In genomic region chr11:117415466-117415865, GRCm38 (mm10) we compare ENCODE assay signal across 9 mouse cellular contexts.
DNase-seq lines count a peak whose midpoint lies in the region; ATAC-seq lines count a peak whose summit lies in the region.
"Had no signal": no experiment of that assay in that cellular context is flagged by ENCODE, and none has a peak within 500 bp of the region (broad histone marks: within the 10 kb centered on the region; RNA-seq: fewer than 3 reads in every experiment).

No protein-coding gene starts in this region.

- H3K4me2 ChIP-seq in kidney, embryonic 14.5 days (replicated peaks; ENCODE audit: low read depth, low read length) = peak overlapping the region; percentile 44; the same call in 1 of the 2 replicates
- peak overlapping the region; percentile 52 for H3K4me2 ChIP-seq in hindbrain, embryonic 12.5 days (replicated peaks)
- H3K4me2 ChIP-seq in midbrain, embryonic 13.5 days (replicated peaks) = peak overlapping the region; percentile 52

- WGBS in kidney, embryonic 14.5 days = 1% methylated on average over 14 of the region's 14 CpGs
- whole genome bisulfite sequencing in embryonic facial prominence, embryonic 10.5 days = 2% methylated on average over 14 of the region's 14 CpGs
- 3% methylated on average over 14 of the region's 14 CpGs for WGBS in hindbrain, embryonic 12.5 days
- 1% methylated on average over 14 of the region's 14 CpGs for WGBS in midbrain, embryonic 13.5 days

- no peak overlapping the region for H3K27ac ChIP-seq in kidney, embryonic 14.5 days (ENCODE audit: low read depth, low read length)
- H3K27ac ChIP-seq in embryonic facial prominence, embryonic 10.5 days (replicated peaks) = no peak overlapping the region
- 0 out of 2 replicates have a peak overlapping the region, but pooled peaks have one; percentile 49 for H3K27ac ChIP-seq in hindbrain, embryonic 12.5 days
- peak overlapping the region; percentile 70 for H3K27ac ChIP-seq in midbrain, embryonic 13.5 days

- no peak overlapping the region for H3K4me3 ChIP-seq in kidney, embryonic 14.5 days (ENCODE audit: low read length)
- H3K4me3 ChIP-seq in embryonic facial prominence, embryonic 10.5 days = peak overlapping the region; percentile 53
- no peak overlapping the region; the same call in 1 of the 2 replicates for H3K4me3 ChIP-seq in hindbrain, embryonic 12.5 days
- H3K4me3 ChIP-seq in midbrain, embryonic 13.5 days (replicated peaks) = peak overlapping the region; percentile 26

- ATAC-seq in kidney, embryonic 14.5 days (ENCODE audit: low FRiP score, low TSS enrichment) = no peak
- no peak for ATAC-seq in hindbrain, embryonic 12.5 days (ENCODE audit: low FRiP score)
- peak; percentile 46; the same call in 1 of the 2 replicates for ATAC-seq in midbrain, embryonic 13.5 days

- no peak overlapping the region for H3K9ac ChIP-seq in kidney, embryonic 14.5 days (ENCODE audit: low read depth, low read length)
- no peak overlapping the region for H3K9ac ChIP-seq in hindbrain, embryonic 12.5 days
- H3K9ac ChIP-seq in midbrain, embryonic 13.5 days (replicated peaks) = 0 out of 2 replicates have a peak overlapping the region, but pooled peaks have one; percentile 2

- H3K9me3 ChIP-seq in kidney, embryonic 14.5 days (ENCODE audit: control insufficient read depth, low read length) = peaks cover 5% of the 10 kb centered on the region; the same call in 1 of the 2 replicates
- H3K9me3 ChIP-seq in embryonic facial prominence, embryonic 10.5 days = 0 out of 2 replicates have a peak, but pooled peaks cover 2% of the 10 kb centered on the region
- no peaks in the 10 kb centered on the region for H3K9me3 ChIP-seq in hindbrain, embryonic 12.5 days (replicated peaks)
- no peaks in the 10 kb centered on the region; the same call in 1 of the 2 replicates for H3K9me3 ChIP-seq in midbrain, embryonic 13.5 days

- no peak for DNase-seq in kidney, postnatal 36 days
- no peak for DNase-seq in embryonic facial prominence, embryonic 10.5 days (ENCODE audit: low spot score)
- DNase-seq in gastrocnemius, postnatal 14 days = no peak
- no peak for DNase-seq in ovary, postnatal 36 days (ENCODE audit: low spot score)
- DNase-seq in lung, postnatal 14 days = no peak
- DNase-seq: right cerebral cortex, postnatal 25 days had no signal

- H3K27me3 ChIP-seq in kidney, embryonic 14.5 days (ENCODE audit: control insufficient read depth, insufficient read depth, low read length) = peaks cover 38% of the 10 kb centered on the region
- H3K27me3 ChIP-seq in embryonic facial prominence, embryonic 10.5 days (replicated peaks; ENCODE audit: low read depth, poor library complexity, severe bottlenecking) = peaks cover 59% of the 10 kb centered on the region
- H3K27me3 ChIP-seq in hindbrain, embryonic 12.5 days = peaks cover 33% of the 10 kb centered on the region
- peaks cover 16% of the 10 kb centered on the region for H3K27me3 ChIP-seq in midbrain, embryonic 13.5 days

- no peaks in the 10 kb centered on the region for H3K36me3 ChIP-seq in kidney, embryonic 14.5 days (ENCODE audit: control insufficient read depth, insufficient read depth, low read length)
- no peaks in the 10 kb centered on the region for H3K36me3 ChIP-seq in embryonic facial prominence, embryonic 10.5 days (replicated peaks)
- no peaks in the 10 kb centered on the region for H3K36me3 ChIP-seq in hindbrain, embryonic 12.5 days
- H3K36me3 ChIP-seq in midbrain, embryonic 13.5 days = no peaks in the 10 kb centered on the region

- H3K4me1 ChIP-seq in kidney, embryonic 14.5 days (ENCODE audit: control insufficient read depth, insufficient read depth, low read length) = peaks cover 17% of the 10 kb centered on the region; the same call in 1 of the 2 replicates
- peaks cover 70% of the 10 kb centered on the region for H3K4me1 ChIP-seq in embryonic facial prominence, embryonic 10.5 days
- peaks cover 35% of the 10 kb centered on the region for H3K4me1 ChIP-seq in hindbrain, embryonic 12.5 days
- H3K4me1 ChIP-seq in midbrain, embryonic 13.5 days (replicated peaks) = peaks cover 50% of the 10 kb centered on the region

- intact Hi-C loops in gastrocnemius, postnatal 14 days (cut with DNase I; ENCODE audit: low total_unique reads) = no loop called here

Comparison
In these comparisons a context has a peak if more than half of its experiments do, and no peak if none do; other contexts are left out.
1. H3K27ac ChIP-seq: peak in hindbrain, embryonic 12.5 days (single experiment) and midbrain, embryonic 13.5 days (single experiment); none in kidney, embryonic 14.5 days (single experiment) and embryonic facial prominence, embryonic 10.5 days (single experiment).
2. H3K4me3 ChIP-seq: peak in embryonic facial prominence, embryonic 10.5 days (single experiment) and midbrain, embryonic 13.5 days (single experiment); none in kidney, embryonic 14.5 days (single experiment) and hindbrain, embryonic 12.5 days (single experiment).
3. Peak in every context shown above with its lines, with median percentiles within 50 percentile points of each other: H3K4me2 ChIP-seq.